Mouse (Mus musculus) liver, postnatal 0 days (tissue): ENCODE results near the gene Cables2.
A peak's percentile ranks its signal among the peaks of the same experiment; 100 is the strongest.

ENCODE experiments used
- CTCF ChIP-seq: sonication (generic); IDR thresholded peaks from 2 replicates; pipeline ENCODE4 v1.5.1; 2016; ENCODE audit warnings: antibody characterized with exemption, low read depth
- EP300 ChIP-seq: IDR thresholded peaks from 2 replicates; pipeline ENCODE4 v1.6.1; 2016; ENCODE audit warnings: antibody characterized with exemption, low read depth, mild to moderate bottlenecking

DNA sequence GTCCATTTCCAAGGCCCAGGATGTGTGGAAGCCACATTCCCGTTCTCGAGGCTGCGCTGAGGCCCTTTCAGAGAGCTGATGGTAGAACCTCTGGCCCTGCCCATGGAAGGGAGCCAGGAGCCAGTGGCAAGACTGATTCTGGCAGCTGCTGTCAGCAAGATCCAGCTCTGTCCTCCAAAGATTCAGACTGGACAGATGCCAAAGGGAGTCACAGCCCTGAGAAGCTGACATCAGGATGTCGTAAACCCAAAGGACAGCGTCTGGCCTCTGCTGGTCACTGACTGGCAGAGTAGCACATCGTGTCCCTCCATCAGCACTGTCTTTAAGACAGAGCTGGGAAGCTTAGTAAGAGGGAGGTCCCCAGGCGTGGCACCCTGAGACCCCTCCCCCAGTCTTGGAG lies 44.7 kb downstream of the Cables2 start:
- no peak for TF ChIP-seq EP300
- 0 out of 2 replicates have a peak, but pooled peaks have one; percentile 6 for TF ChIP-seq CTCF
